Mouse (Mus musculus) spleen, postnatal 4 days (tissue): ENCODE measurements at regions not wholly inside any gene's neighbourhood (a gene's known extent, or its start where the extent isn't known, plus 50 kb on each side); places are given as distances from the start of the nearest gene placed in this dataset.

Source experiments
- DNase-seq, 2 experiments: peaks; one replicate each; pipeline ENCODE4 v3.0.0; 2022; ENCODE audit warnings: low spot score in 2 of 2

DNA sequence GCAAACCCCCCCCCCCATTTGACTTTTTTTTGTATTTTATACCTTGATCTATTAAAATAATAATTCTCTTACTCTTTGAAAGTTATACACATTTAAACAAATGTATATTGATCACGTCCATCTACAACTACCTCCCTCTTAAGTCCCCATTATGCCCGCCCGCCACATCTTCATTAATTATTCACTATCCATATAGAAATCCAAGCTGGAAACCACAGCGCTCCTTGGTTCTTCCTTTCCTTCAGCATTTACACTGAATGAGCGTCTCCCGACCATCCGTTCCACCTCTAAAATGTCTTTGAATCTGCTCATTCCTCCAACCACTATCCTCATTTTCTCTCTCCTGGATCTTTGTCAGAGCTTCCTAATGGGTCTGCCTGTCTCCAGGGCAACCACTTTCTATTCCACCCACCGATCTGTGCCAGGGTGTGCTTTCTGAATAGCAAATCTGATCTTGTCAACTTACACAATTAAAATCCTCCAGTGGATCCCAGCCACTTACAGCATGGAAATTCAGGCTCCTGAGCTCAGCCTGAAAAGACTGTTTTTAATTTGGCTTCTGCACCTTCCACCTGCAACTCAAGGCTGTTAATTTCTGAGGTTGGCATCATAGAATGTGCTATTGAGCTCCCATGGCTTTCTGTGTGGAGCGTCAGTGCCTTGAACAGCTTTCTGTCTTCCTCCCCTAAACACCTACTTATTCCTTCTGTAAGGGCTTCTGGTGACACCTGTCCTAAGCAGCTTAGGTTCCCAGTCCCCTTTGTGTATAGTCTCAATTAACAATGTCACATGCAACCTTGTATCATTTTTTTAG, 265.5 kb downstream of the Spry2 start:
- DNase-seq = no peak

DNA sequence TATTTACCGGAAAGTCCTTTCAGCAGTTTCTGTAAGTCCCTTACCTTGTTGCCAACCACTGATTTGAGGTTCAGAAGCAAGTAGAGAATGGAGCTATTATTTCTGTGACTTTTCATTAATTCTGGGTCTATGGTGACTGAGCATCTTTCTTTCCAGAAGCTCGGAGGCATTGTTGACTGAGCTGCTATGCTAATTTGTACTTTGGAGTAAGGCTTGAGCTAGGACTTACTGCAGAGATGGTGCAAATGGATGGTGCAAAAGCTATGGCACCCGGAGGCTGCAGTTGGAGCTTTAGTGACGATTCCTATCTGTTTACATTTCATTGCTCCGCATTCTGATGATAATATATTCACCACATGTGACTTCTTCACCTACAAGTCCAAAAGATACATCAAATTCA, 266.2 kb downstream of the Spry2 start:
- DNase-seq = no peak

DNA sequence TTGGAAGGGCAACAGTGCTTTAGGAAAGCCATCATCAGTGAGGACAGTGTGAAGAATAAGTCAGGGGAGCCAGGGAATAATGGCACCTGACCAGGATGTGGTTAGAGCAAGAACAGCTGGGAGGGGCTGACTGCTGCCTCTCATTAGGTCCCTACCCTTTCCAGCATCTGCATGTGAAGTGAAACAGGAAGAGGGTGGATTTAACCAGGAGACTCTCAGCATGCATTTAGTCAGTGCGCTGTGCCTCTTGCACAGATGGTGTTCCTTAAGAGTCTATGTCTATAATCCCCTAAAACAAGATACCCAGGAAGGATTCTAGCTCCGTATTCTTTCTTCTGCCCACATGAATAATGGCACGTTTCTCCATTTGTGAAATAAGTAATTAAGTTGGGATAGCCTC, 267.9 kb downstream of the Spry2 start:
- no peak for DNase-seq

DNA sequence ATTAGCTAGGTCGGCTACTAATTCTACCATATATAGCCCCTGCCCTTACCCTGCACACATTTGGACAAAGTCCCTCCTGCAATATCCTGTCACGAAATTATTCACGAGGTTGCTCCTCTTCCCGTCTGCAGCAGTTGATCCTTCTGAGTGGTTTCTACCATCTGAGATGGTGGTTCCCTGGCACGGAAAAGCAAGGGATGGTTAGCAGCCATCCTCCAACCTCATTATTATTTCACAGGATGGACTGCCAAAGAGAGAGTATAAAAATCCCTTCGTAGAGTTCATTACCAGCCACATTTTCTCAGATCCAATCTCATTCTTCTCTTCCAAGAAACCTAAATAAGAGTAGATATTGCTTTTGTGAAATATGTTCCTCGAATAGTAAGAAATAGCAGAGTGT, 272.2 kb downstream of the Spry2 start:
- no peak for DNase-seq

DNA sequence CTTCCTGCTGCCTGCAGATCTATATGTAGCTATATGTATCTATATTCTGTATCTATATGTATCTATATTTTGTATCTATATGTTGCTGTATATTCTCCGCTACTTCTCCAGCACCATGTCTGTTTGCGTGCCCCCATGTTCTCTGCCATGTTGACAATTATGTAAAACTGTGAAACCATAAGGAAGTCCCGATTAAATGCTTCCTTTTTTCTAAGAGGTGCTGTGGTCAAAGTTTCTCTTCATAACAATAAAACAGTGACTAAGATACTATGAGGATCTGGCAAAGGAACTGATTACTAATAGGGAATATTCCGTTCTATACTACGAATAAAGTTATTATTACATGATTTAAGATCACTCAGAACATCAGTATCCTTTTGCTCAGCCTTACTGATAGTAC, 274.5 kb downstream of the Spry2 start:
- DNase-seq = no peak

DNA sequence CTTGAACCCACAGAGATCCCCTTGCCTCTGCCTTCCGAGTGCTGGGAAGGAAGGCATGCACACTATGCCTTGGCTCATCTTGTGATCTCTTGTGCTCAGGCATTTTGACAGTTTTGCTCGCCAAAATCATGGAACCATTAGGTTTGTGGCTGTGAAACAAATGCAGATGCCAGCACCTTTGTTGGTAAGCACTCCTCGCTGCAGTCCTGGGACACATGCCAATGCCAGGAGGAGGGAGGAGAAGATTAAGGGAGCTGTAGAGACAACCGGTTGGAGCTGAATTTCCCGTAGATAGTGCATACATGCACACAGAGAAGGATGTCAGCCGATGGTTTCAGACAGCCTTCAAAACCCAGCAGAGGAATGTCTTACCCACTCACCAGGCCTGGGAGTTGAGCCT, 275.5 kb downstream of the Spry2 start:
- no peak for DNase-seq

DNA sequence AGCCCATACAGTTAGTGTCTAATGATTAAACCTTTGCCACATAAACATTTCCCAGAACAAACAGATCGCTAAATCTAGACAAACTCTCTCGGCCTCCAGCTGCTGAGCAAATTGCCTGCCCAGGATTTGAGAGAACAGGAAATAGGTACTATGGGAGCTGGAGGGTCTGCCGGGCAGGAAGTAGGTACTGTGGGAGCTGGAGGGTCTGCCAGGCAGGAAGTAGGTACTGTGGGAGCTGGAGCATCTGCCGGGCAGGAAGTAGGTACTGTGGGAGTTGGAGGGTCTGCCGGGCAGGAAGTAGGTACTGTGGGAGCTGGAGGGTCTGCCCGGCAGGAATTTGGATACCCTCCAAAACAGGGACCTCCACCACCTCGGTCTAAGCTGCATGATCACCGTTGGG, 277.2 kb downstream of the Spry2 start:
- DNase-seq = no peak

DNA sequence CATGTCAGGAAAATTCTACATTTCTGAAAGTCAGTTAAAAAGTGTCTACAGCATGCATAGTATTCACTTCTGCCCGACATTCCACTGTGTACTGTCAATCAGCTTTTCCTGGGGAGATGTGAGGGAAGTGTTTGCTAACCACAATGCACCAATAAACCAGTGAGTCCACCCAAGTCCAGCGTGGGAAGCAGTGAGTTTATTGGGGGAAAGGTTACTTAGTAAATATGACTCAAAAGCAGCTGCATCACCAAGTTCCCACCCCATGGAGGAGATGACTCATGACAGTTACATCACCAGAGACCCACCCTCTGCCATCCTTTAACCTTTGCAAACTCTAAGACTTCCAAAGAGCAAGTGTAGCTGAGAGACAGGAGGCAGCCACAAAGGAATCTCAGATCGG, 280.9 kb downstream of the Spry2 start:
- DNase-seq = no peak

DNA sequence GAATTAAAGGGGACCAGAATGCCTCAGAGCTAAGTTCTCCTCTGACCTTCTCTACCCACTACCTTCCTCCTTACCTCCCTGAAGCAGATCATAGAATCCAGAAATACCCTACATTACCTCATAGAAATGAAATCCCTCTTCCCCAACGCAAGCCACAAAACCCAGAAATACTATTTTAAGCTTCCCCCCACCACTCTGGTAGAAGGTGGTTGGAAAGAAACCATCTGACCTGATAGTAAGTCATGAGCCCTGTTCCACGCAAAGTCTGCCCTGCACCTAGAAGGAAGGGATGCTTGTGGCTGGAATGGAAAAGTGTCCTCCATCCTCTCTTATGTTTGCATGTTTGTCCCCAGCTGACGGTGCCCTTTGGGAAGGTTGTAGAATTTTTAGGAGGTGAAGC, 283.8 kb downstream of the Spry2 start:
- no peak for DNase-seq

DNA sequence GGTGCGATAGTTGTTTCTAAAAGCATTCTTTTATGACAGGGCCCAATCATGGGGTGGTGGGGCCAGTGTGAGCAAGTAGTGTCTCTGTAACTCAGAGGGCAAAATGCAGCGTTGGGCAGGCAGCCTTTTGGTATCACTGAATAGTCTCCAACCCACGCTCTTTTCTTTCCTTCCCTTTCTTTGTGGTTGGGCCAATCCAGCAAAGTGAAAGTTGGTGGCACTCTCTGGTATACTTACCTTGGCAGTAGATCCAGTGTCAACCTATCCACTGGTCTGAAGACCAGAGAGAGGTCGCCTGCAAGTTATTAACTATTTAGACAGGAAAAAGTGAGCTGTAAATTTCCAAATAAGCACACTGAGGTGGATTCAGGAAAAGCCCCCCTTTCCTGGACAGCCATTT, 287.8 kb downstream of the Spry2 start:
- DNase-seq = no peak

DNA sequence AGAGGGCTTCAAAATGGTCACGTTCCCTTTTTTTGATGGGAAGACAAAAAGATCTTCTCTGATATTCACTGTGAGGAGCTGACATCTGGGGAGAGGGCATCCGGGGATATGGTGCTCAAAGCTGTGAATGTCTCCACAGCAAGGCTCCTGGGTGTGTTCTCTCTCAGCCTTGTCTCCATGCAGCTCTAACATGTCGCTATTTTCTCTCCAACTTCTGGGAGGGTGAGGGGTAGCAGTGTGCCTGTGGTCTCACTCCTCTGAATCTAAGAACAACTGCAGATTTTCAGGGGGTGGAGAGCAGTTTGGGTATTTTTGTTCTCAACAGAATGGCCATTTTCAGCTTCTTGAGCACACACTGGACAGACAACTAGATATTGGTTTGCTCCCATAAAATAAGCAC, 290.1 kb downstream of the Spry2 start:
- DNase-seq = no peak

DNA sequence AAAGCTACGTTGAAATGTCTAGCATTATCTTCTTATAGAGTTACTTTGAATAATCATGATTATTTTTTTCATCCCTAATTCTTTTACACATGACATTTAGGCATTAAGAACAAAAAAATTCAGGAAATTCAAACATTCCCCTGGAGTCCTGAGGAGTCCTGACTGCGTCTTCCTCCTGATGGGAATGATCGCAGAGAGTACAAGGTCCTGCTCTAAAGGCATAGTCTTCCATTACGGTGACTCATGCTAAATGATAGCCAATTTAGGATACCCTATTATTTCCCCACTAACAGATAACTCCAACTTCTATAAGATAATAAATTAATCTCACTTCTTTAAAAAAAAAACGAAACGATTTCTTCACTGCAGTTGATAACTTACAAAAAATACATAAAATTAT, 292.2 kb downstream of the Spry2 start:
- DNase-seq = no peak

DNA sequence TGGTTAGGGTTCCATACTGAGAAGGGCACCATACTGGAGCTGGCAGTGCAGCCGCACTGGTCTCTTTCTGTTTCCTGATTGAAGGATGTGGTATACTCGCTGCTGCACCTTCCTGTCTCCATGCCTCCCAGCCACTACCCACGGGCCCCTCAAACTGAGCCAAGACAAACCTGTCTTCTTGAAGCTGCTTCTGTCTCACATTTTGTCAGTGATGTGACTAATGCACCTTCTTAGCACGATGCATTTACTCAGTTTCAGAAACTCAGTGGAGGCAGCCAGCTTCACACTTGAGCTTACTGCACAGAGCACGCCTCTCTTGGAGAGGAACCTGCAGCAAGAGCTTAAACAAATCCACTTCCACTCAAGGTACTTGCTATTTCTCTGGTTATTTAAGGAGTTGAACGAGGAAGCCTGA, 293.6 kb downstream of the Spry2 start:
- no peak for DNase-seq

DNA sequence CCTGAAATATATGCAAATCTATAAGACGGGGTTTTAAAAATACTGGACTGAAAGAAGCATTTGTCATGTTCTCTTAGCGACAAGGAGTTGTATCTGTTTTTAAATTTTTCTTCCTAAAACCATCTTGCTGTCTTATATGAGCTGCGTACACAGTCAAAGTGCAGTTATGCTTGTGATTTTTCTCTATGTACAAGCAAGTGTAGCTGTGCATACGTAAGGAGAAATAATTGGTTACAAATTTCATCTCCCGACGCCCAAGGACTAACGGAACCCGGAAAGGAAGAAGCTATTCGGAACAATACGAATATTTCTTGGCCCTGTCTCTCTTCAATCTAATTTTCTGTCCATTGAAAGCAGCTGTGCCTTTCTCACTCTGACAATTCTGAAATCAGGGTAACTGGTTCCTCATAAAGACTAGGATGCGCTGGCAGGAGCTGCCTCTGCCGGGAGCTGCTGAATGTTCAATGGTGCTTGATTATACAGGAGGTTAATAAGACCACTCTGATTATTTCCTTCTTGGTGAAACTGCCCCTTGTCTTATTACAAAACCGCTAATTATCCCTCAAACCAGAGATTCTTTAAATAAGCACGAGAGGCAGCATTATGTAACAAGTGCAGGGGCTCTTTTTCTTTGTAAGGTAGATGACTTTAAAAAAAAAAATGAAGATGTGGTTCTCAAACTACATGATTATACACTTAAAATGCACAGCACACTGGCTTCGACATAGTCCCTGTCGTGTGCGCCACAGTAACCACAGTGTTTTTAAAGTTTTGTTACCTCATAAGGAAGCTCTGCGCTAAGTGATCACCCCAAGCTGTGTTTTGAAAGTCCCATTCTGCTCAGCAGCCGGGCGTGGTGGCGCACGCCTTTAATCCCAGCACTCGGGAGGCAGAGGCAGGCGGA, 296.8 kb downstream of the Spry2 start:
- DNase-seq = no peak

DNA sequence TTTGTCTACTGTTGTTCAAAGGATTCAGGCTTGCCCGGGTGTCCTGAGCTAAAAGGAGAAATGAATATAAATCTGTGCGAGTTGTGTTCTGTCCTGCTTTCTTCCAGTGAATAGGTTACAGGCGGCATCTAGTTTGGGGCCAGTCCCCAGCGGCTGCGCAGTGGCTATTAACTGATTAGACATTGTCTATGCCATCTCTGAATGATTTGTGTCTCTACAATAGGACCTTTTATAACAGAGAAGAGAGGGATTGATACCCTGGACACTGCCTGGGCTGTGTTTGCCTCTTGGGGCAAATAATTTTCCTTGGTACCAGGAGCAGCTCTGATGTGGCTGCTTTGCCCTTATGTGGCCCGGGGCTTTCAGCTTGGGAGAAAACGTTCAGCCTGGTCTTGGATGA, 306.9 kb downstream of the Spry2 start:
- no peak for DNase-seq

DNA sequence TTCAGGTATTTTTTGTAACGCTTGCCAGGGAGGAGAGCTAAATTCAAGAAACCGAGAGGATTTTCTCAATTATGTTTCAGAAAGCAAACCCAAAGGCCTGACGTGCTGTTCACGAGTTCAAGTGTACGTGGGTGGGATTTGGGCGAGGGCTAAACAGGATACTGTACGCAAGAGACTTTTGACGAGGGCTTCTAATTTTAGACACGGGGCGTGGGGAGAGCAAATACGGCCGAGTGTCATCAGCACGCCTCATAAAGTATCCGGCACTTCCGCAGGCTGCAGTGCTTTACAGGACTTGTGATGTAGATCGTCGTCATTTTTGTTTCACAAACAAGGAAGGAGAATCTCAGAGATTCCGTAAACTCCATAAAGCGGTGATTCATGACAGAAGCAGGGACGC, 307.4 kb downstream of the Spry2 start:
- no peak for DNase-seq

DNA sequence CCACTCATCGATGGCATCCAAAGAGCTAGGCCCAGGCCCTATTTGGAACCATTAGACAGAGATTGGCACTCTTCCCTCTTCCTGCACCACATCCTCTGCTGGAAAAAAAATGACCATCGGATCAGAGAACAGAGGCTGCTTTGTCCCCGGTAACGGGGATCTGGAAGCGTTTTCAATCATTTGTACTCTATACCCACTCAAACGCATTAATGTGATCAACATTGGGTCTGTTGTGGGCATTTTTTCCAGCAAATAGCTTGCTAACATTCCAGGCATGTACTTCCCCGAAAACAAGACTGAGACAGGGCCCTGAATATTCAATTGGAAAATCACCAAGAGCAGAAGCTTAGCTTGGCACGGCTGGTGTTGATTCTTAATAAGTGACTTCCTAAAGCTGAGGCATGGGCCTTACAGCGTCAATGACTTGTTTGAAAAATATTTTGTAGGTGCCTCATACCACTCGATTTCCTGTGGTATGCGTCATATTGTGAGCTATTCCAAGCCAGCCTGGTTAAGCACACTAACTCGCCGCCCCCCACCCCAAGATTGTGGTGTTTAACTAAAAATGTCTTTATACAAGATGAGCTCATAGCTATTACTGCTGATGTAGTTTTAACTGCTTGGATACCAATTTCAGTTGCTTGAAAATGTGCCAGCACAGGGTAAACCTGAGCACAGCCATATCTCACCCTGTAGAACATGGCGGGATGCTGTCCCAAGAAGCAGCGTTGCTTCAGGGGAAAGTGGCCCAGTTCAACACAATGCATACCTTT, 308.0 kb downstream of the Spry2 start:
- no peak for DNase-seq

DNA sequence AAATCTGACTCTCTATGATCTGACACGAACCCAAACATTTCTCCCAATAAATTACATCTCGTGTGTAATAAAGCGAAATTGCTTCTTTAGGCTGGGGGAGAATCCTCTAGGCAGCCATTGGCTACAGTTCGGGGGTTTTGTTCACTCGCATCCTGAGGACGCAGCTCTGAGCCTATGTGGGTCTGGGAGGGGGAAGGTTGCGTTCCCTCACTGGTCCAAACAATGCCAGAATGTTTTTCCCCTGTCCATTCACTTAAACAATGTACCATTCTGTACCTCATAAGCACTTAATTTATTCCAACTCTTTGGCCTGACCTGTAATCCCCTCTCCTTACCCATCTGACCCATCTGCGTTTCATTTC, 308.6 kb downstream of the Spry2 start:
- no peak for DNase-seq

DNA sequence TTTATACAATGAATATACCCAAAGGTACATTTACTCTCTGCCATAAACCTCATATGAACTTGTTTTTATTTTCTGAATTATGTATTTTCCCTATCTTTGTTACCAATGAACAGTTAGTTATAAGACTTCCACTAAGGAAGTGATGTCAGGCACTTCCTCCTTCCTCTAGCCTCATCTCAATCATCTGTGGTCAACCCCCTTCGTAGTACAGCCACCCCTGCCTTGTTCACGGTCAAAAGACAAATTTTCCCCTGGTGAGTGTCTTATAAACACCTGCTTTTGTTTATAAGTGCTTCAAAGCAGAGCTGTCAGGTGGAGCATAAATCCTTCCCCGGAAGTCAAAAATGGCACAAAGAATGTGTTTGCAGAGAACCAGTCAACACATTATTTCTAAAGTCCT, 312.0 kb downstream of the Spry2 start:
- no peak for DNase-seq

DNA sequence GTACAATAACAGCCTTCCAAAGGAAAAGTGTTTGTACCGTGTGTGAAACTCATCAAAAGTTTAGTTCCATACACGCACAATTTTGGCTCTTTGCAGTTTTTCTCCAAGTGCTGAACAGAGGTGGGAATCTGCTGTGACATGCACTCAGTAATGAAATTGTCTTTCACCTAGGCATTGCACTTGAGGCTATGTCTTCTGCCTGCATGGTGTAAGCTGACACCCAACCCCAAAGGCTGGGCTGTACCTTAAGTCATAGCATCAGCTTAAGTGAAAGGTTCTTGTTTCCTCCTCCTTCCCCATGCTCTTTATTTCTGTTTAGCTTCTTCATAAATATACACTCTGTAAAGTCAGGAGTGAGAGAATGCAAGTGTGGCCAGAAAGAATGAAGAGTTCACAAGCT, 313.1 kb downstream of the Spry2 start:
- no peak for DNase-seq

DNA sequence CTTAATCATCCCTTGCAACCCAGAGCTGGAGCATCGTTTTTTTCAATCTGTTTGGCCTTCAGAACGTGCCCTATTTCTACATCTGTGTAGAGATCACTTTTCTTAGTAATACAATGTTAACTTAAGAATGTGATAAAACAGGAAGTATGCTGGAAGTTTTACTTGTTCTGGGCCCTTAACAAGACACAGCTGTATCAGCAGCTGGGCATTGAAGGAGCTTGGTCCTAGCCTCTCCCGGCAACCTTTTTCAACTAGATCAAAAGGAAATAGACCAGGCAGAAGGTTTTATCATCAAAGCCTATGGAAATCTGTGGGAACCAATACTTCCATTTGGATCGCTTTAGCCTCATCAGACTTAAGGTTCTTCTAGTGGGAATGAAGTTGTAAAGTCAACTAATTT, 317.9 kb downstream of the Ndfip2 start:
- no peak for DNase-seq
